Mouse (Mus musculus): ENCODE data around the gene Lcn3. TPM values are rescaled to one million over a fixed set of nuclear protein-coding genes. Genes with fewer than 3 reads are reported as not detected.

The Lcn3 gene
- polyA plus RNA-seq, 1 experiment from 2014 or later, result not detected

Other genes starting within 250 kb of the Lcn3 start
- 19.1 and 19.8 TPM in 2 replicates for gene Traf2, start 218.6 kb upstream of the Lcn3 start, polyA plus RNA-seq (2014; fragmentation: Nextera tagmentation; extraction: Ambion mirVana)
- gene Edf1, start 207.7 kb upstream of the Lcn3 start, polyA plus RNA-seq (2014; fragmentation: Nextera tagmentation; extraction: Ambion mirVana), result 279 and 319 TPM in 2 replicates
- gene Mamdc4, start 190.7 kb upstream of the Lcn3 start, polyA plus RNA-seq (2014; fragmentation: Nextera tagmentation; extraction: Ambion mirVana), result 1.4 and 1.9 TPM in 2 replicates
- gene Phpt1, start 190.3 kb upstream of the Lcn3 start, polyA plus RNA-seq (2014; fragmentation: Nextera tagmentation; extraction: Ambion mirVana), result 240 and 250 TPM in 2 replicates
- not detected in 2 replicates for gene Ajm1, start 183.8 kb upstream of the Lcn3 start, polyA plus RNA-seq (2014; fragmentation: Nextera tagmentation; extraction: Ambion mirVana)
- 41.9 and 42.1 TPM in 2 replicates for gene Rabl6, start 157.0 kb upstream of the Lcn3 start, polyA plus RNA-seq (2014; fragmentation: Nextera tagmentation; extraction: Ambion mirVana)
- gene Ccdc183, start 147.9 kb upstream of the Lcn3 start, polyA plus RNA-seq (2014; fragmentation: Nextera tagmentation; extraction: Ambion mirVana), result 0.07 and 0.27 TPM in 2 replicates
- gene Tmem141, start 143.6 kb upstream of the Lcn3 start, polyA plus RNA-seq (2014; fragmentation: Nextera tagmentation; extraction: Ambion mirVana), result 22.8 and 28.2 TPM in 2 replicates
- gene Fcna, start 137.5 kb upstream of the Lcn3 start, polyA plus RNA-seq (2014; fragmentation: Nextera tagmentation; extraction: Ambion mirVana), result 1.8 and 3.2 TPM in 2 replicates
- not detected in 2 replicates for gene Lcn8, start 112.4 kb upstream of the Lcn3 start, polyA plus RNA-seq (2014; fragmentation: Nextera tagmentation; extraction: Ambion mirVana)
- gene Lcn5, start 107.6 kb upstream of the Lcn3 start, polyA plus RNA-seq (2014; fragmentation: Nextera tagmentation; extraction: Ambion mirVana), result not detected in 2 replicates
- not detected in 2 replicates for gene Lcn6, start 88.8 kb upstream of the Lcn3 start, polyA plus RNA-seq (2014; fragmentation: Nextera tagmentation; extraction: Ambion mirVana)
- not detected in 2 replicates for gene Lcn10, start 82.8 kb upstream of the Lcn3 start, polyA plus RNA-seq (2014; fragmentation: Nextera tagmentation; extraction: Ambion mirVana)
- gene Obp2a, start 65.5 kb upstream of the Lcn3 start, polyA plus RNA-seq (2014; fragmentation: Nextera tagmentation; extraction: Ambion mirVana), result not detected in 2 replicates
- gene Bmyc, start 58.8 kb upstream of the Lcn3 start, polyA plus RNA-seq (2014; fragmentation: Nextera tagmentation; extraction: Ambion mirVana), result 36.7 and 44.1 TPM in 2 replicates
- gene Obp2b, start 28.6 kb upstream of the Lcn3 start, polyA plus RNA-seq (2014; fragmentation: Nextera tagmentation; extraction: Ambion mirVana), result not detected in 2 replicates
- not detected in 2 replicates for gene Lcn11, start 11.4 kb downstream of the Lcn3 start, polyA plus RNA-seq (2014; fragmentation: Nextera tagmentation; extraction: Ambion mirVana)
- gene Gm13539, start 16.7 kb downstream of the Lcn3 start, polyA plus RNA-seq (2014; fragmentation: Nextera tagmentation; extraction: Ambion mirVana), result not detected in 2 replicates
- not detected in 2 replicates for gene Glt6d1, start 50.3 kb downstream of the Lcn3 start, polyA plus RNA-seq (2014; fragmentation: Nextera tagmentation; extraction: Ambion mirVana)
- not detected in 2 replicates for gene Lcn9, start 57.6 kb downstream of the Lcn3 start, polyA plus RNA-seq (2014; fragmentation: Nextera tagmentation; extraction: Ambion mirVana)
- not detected in 2 replicates for gene Sohlh1, start 81.7 kb downstream of the Lcn3 start, polyA plus RNA-seq (2014; fragmentation: Nextera tagmentation; extraction: Ambion mirVana)
- gene Kcnt1, start 98.2 kb downstream of the Lcn3 start, polyA plus RNA-seq (2014; fragmentation: Nextera tagmentation; extraction: Ambion mirVana), result 0.23 TPM in 1 of 2 replicates, not detected in the other
- 15.5 and 18.6 TPM in 2 replicates for gene Camsap1, start 217.7 kb downstream of the Lcn3 start, polyA plus RNA-seq (2014; fragmentation: Nextera tagmentation; extraction: Ambion mirVana)

All from heart, embryonic 14.5 days (tissue).